Mouse (Mus musculus): ENCODE data around the gene Ly75. TPM values are rescaled to one million over a fixed set of nuclear protein-coding genes. Genes with fewer than 3 reads are reported as not detected.

Ly75 gene
- under 1 TPM in 3 of 4 experiments, not detected in 1; 0.04 to 0.08 (median 0.05) TPM for total RNA-seq (2022)

DNA sequence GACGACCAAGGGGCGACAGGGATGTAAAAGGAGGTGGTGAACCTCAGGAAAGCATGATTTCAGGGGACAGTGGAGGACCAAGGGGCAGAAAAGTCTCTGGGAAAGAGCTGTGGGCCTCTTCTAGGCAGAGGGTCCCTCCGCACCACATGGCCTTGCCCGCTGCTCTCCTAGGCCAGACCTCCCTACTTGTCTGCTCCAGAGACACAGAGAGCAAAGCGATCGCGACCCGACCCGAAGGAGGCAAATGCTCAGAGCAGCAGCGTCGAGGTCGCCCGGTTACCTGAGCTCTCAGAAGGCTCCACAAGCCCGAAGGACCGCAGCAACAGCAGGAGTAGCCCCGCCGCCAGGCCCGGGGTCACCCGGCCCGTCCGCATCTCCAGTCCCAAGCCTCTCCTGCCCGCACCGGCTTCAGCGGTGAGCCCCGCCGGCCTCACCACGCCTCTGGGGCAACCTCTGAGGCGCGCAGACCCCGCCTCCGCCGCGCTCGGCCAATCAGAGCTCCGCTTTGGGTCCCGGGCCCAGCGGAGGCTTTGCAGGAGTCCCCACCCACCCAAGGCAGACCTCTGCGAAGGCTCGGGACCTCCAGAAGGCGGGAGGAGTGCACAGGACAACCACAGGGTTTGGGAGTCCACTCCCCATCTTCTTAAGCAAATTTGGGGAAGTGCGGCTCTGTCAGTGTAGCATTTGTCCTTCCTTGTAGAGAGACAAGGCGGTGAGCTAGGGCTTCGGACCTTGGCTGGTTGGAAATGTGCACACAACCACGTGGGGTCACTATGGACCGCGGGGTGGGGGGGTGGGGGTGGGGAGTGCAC, at the start of gene Ly75:
TSS of gene Ly75 (minus strand) at position 446 of the 812 bp plus-strand sequence.
- DNase-seq (ENCODE audit: low spot score in 2 of 2): peak; percentile 39 to 57

DNA sequence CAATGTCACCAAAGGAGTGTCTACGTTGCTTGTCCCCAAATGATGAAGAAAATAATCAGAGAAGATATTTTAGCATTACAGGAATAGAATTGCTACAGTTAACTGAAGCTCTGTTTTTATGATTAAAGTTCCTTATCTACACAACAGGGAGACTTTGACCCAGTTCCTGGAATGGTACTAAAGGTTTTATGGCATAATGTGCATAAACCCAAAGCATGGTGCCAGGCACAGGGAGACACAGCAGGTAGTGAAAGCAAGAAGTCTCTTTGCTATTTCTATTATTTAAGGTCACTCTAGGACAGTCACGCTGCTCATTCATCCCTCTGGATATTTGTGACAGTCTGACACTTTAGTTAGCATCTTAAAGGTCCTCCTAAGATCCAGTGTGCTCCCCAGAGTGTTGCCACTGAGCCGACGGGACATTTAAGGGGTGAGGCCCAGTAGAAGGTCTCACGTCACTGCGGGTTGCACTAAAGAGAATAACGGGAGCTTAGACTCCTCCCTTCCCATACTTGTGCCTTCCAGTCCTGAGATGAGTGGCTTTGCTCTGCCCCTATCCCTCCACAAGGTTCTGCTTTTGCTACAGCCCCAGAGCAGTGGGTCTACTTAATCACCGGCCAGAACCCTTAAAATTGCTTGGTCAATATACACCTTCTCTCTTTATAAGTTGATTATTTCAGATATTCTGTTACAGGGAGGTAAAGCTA, 47.4 kb upstream of the Ly75 start:
- no peak for DNase-seq (ENCODE audit: low spot score in 2 of 2)

DNA sequence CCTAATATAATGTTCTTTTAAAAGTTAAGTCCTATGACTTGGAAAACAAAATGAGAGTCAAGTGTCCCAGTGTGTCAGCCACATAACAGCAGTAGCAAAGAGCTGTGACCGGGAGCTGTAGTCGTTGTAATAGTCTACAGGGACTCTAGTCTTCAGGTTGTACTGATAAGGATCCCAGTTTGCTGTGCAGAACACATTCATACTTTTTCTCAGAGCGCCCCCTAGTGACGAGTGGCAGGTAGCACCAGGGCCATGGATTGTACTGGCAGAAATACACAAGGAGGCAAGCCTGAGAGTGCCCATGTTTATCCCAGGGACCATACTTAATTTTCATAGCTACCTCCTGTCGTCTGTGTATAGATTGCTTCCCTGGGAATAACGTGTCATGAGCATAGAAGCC, 35.0 kb upstream of the Ly75 start:
- peak; percentile 15 to 38 for DNase-seq (ENCODE audit: low spot score in 2 of 2)

DNA sequence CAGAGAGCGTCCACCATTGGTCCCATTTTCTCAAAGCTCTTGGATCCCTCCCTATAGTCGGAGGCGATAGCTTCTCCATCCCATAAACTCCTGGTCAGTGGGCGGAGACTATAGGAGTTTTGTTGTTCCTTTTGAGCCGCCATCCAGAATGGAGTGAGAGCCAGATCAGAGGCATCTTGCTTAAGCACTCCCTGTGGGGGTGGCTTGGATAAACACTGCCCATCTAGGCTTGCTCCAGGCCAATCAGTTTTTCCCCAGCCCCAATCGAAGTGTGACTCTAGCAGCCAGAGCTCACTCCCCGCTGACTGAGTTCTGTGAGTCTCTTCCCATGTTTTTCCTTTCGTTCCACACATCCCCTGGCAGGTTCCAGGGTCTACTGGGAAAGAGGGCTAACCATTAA, 31.2 kb upstream of the Ly75 start:
- no peak for DNase-seq (ENCODE audit: low spot score in 2 of 2)

DNA sequence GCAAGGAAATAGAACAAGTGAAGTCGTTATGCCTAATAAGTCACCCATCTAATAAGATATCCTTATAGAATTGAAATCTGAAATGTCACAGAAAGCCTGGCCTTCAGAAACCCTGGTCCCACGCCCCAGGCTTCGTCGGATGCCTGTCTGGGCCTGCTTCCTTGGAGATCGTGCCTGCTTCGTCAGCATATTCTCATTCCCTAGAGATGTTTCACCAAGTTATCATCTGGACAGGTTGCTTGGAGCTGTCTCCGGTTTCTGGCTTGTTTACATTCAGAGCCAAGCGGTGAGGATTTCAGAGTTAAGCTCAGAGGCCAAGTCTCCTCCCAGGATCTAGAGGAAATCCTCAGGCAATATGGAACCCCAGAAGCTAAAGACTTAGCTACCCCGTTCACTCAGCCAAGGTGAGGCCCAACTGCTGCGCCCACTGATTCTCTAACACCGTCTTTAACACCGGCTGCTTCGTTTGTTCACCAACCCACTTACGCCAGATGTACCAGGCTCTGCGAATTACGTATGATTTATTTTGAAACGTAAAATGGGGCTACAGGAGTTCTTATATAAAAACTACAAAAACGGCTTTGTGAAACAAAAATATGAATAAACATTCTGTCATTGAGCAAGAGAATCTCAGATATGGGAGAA, 30.0 kb upstream of the Ly75 start:
- DNase-seq (ENCODE audit: low spot score in 2 of 2): no peak

DNA sequence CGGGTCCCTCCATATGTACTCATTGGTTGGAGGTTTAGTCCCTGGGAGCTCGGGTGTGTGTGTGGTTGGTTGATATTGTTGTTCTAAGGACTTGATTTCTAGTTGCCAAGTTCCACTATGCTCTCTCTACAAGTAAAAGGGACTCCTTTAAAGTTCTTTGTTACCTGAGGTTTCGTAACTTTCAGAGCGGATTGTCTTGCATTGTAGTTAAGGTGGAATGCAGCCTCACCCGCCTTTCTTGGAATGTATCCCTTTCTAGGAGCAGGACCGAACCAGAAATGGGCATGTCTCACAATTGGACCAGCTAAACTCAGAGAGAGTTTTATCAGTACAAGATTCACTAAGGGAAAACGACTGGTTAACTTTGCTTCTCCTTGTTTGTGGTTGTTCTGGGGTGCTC, 28.1 kb upstream of the Ly75 start:
- DNase-seq (ENCODE audit: low spot score in 2 of 2): no peak

DNA sequence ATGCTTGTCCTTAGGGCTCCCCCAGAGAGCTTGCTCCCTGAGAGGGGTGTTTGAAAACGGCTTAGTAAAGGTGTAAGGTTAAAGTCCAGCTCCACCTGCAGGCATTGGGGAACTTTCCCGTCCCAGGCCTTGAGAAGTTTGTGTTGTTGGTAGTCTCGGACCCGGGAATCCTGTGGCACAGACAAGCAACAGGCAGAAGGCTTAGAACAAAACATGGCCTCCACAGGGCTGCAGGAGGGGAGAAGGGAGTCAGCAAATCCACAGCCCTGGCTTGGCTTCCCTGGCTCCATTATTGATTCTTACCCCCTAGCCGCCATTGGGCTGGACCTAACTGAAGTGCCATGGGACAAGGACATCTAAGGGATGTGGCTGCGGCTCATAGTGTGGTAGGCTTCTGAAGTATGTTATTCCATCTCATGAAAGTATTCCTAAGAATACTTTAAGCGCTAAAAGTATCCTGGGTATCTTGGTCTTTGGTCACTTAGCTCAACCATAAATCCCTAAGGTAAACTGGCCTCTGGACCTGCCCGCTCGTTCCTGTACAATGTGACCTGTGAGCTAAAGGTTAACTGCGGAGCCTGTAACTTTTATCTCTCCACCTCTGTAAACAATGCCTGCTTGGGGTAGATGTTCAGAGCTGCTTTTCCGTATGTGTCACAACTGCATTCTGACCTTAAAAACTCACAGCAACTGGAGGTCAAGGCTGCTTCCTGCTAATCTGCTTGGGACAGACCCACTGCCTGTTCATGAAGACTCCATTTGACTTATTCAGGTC, 27.1 kb upstream of the Ly75 start:
- DNase-seq (ENCODE audit: low spot score in 2 of 2): no peak

DNA sequence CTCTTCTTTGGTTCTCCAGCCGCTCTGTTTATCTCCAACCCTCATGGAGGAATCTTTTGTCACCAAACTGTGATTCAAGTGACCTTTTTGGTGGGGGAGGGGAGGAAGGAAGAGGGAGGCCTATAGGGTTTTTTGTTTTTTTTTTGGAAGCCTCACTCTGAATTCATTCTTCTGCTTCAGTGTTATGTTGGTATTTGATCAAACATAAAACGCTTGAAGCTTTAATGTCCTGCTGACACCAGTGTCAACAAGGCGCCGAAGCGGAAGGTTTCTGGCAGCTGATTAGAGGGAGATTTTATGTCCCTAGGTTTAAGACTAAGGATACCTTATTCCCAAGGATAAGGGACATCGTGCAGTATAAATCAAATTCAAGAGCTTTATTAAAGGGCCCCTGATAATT, 26.1 kb upstream of the Ly75 start:
- DNase-seq (ENCODE audit: low spot score in 2 of 2): no peak

DNA sequence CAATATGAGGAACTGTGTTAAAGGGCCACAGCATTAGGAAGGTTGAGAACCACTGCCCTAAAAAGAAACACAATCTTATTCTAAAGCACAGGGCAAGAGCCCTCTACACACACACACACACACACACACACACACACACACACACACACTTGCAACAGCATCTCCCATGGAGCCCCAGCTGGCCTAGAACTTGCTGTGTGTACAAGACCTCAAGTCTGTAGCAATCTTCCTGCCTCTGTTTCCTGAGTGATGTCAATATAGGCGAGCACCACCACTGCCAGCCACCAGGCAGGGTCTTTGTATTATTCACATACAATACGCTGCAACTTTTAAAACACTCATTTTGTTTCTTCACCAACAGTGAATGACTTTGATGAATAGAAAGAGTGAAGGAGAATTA, 24.3 kb upstream of the Ly75 start:
- no peak for DNase-seq (ENCODE audit: low spot score in 2 of 2)

DNA sequence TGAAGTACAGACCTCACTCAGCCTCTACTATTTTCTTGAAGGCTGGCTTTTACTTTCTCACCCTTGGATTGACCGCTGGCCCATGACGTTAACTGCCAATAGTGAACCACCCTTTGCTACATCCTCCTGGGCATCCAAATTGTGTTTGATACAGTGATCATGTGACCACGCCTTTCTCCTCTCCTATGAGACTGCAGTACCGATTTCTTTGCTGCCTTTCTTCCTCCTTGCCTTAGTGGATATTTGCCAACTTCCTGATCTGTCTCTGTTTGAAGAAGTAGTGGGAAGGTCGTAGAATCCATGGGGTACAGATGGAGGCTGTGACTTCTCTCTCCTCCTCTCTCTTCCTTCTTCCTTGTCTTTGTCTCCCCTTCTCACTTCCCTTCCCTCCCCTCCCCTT, 22.3 kb upstream of the Ly75 start:
- DNase-seq (ENCODE audit: low spot score in 2 of 2): no peak

DNA sequence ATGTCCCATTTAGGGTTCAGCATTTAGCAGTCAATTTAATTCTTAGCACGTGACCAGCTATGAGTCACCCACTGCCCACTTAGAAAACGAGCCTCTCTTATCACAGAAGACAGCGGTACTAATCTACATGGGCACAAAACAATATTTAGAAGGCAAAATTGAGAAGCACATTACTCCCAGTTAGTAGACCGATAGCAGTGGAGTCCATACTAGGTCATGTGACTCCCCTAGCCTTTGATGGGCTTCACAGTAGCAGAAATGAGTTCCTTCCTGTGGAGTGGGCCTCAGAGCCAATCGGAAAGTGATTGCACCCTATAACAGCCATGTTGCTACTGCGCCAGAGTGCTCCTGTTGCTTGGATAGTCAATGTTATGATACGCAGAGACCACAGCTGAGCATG, 21.7 kb upstream of the Ly75 start:
- DNase-seq (ENCODE audit: low spot score in 2 of 2): no peak

DNA sequence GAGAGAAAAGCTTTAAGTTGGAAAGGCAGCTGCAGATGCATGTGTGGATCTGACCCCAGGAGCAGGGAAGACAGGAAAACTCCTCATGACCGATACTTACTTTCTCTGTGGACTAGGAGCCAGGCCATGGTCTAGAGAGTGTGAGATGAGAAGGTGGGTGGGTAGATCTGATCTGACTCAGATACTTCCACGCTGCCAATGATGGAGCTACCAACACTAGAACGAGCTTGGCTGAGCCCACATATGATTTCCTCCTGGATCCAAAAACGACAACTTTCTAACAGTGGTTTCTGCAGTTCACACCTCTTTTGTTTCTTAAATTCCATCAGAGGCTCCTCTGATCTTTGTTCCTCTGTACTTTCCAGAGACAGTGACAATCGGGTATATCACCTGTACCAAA, 18.6 kb upstream of the Ly75 start:
- DNase-seq (ENCODE audit: low spot score in 2 of 2): no peak

DNA sequence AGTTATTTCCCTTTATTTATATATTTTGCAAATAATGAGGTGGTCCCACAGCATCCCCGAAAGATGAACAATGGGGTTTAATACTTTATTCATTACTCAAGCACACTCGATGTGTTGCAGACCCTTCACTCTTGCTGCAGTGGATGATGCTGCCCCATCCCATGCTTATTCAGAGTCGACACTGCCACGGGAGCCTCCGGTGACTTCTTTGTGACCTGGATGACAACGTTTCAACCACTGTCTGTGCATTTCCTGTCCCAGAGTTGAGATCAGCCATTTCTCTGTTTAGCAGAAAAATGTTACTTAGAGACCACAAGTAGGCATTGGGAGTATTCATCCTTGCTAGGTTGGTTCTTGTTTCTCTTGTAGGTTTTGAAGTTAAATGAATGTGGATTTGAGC, 10.7 kb upstream of the Ly75 start:
- no peak for DNase-seq (ENCODE audit: low spot score in 2 of 2)

DNA sequence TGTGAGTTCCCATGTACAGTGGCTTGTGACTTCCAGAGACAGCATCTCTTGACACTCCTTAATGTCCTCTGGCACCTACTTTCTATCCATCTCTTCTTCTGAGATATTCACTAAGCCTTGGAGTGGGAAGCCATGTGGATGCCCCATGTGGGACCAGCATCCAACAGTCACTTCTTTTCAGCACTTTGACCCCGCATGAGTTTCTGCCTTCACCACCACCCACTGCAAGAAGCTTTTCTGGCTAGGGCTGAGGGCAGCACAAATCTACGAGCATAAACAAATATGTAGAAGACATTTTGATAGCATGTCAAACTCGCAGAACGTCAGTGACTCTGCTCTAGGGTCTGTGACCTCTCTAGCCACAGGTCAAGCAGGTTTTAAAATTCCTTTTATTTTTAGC, 9.2 kb upstream of the Ly75 start:
- no peak for DNase-seq (ENCODE audit: low spot score in 2 of 2)

DNA sequence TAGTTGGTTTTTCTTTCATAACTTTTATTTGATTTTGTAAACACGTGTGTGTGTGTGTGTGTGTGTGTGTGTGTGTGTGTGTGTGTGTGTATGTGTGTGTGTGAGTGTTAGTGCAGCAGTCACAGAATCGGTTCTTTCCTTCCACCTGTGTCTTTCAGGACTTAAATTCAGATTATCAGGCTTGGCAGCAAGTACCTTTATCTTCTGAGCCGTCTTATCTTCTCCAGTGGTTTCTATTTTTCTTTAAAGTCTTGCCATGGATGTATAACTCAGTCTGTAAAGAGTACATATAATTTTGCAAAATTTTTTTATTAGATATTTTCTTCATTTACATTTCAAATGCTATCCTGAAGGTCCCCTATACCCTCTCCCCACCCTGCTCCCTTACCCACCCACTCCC, 4.3 kb upstream of the Ly75 start:
- no peak for DNase-seq (ENCODE audit: low spot score in 2 of 2)

DNA sequence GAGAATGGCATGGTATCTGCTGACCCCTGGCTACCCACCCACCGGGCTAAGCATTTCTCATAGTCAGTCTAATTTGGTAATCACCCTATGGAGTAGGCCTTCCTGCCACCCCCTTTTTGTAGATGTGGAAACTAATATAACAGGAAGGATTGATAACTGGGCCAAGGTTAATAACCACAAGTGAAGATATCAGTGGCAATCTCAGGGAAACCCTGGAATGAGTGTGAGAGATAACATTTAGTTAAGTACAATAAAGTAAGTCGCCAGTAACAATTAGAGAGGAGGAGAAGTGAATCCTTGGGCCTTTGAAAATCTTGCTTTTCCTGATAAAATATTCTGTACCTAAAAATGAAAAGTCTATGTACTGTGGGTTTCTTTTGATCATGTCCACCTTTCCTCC, 3.7 kb upstream of the Ly75 start:
- no peak for DNase-seq (ENCODE audit: low spot score in 2 of 2)

DNA sequence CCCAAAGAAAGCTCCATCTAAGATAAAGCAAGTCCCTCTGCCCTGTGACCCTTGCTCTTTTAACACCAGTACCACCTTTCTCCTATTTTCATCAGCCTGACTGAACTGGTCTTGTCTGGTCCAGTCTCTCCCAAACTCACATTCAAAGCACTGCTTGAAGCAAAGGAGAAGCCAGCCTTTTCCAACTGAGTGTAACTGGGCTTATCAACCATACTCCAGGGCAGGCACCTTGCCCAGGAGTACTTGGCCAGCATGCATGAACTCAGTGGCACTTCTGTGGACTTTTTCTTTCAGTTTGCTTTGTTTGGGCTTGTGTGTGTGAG, 1.6 kb upstream of the Ly75 start:
- no peak for DNase-seq (ENCODE audit: low spot score in 2 of 2)

DNA sequence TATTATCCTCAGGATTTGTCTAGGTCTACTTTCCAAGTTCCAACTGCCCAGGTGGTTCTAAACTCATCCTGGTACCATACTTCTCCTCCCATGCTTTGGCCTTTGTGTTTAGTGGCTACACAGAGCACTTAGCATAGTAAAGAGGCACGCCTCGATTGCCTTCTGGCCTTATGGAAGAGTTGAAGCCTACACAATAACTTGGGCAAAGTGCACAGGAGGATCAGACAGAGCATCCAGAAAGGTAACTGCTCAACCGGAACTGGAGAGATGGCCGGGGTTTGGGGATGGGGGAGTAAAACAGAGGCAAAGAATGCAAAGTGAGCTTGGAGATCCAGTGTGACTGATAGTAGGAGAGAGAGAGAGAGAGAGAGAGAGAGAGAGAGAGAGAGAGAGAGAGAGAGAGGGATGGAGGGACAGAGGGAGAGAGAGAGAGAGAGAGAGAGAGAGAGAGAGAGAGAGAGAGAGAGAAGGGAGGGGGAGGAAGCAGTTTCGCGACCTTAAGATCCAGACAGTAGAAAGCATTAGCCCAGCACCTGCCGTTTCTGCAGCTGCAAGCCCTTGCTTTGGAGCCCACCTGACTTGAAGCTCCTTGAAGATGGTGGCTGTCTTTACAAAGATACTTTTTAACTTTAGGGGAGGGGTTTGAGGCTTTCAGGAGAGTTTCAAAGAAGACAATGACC, 1.1 kb upstream of the Ly75 start:
- no peak for DNase-seq (ENCODE audit: low spot score in 2 of 2)

DNA sequence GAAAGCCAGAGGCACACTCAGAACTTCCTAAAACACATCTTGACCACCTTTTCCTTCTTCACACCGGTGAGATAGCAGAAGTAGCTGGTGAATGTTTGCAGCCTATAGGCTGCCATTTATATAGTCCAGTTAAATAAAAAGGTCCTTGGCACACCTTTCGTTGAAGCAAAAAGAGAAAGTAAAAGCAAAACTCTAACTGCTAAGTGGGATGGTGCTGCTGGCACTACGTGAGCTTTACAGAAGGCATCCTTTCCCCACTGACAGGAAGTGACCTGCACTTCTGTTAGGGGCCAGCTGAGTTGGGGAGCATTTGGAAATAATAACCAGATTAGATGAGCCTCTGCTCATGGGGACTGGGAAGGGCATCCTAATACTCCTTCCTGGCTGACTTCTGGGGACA, 757 bp downstream of the Ly75 start:
- no peak for DNase-seq (ENCODE audit: low spot score in 2 of 2)

DNA sequence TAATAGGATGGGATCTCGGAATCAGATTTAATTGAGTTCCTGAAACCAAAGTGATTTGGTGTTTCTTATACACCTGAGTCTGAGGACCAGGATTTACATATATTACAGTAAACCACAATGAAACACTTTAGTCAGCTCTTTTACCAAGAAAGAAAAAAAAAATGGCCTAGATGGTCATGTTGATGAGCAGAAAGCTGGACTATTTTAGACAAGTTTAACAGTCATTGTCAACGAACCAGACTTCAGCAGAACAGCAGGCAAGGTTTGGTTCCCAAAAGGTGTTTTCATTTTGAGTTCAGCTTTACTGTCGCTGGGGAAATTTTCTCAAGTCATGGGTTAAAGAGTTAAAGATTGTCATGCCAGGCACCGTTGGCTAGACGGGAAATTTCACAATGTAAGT, 5.8 kb downstream of the Ly75 start:
- DNase-seq (ENCODE audit: low spot score in 2 of 2): no peak

DNA sequence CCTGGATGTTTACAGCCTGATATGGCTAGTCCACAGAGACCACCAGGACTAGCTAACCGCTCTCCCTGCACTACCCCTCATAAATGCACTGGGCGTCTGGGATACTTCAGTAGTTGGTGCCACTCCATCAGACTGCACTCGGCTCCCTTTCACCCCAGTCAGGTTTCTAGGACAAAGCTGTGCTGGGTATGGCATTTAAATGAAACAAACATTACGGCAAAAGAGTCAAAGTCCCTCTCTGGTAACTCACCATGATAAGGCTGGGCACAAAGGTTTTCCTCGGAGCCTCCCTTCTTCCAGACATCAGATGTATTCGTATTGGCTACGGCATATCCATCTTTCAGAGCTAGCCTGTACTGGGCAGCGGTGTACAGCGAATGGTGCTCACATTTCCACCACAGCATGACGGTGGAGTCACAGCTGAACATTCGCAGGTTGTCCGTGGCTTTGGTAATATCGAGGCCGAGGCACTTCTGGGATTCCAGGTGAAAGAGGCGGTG, 7.4 kb downstream of the Ly75 start:
- DNase-seq (ENCODE audit: low spot score in 2 of 2): no peak

All from gastrocnemius, adult 8-10 months (tissue).